Mouse (Mus musculus): ENCODE measurements around the gene Gm5678. TPM values are rescaled to one million over a fixed set of nuclear protein-coding genes. Genes with fewer than 3 reads are reported as not detected.

Gm5678 gene
- polyA plus RNA-seq, 1 experiment from 2014 or later, result not detected

GRCm38 (mm10) chr16:93594448-93594847 lies 33.4 kb upstream of the Gm5678 start:
- 92% methylated on average over 10 of the region's 10 CpGs for WGBS
- H3K27ac ChIP-seq, result no peak overlapping the region
- no peaks in the 10 kb centered on the region for H3K4me1 ChIP-seq
- no peak overlapping the region for H3K4me3 ChIP-seq
- ATAC-seq (ENCODE audit: low FRiP score, low read depth), result no peak
- H3K9ac ChIP-seq, result no peak overlapping the region
- H3K27me3 ChIP-seq, result no peaks in the 10 kb centered on the region
- no peak overlapping the region for H3K4me2 ChIP-seq (replicated peaks)
- no peaks in the 10 kb centered on the region for H3K9me3 ChIP-seq
- peaks cover 74% of the 10 kb centered on the region for H3K36me3 ChIP-seq

GRCm38 (mm10) chr16:93595766-93596165 lies 32.1 kb upstream of the Gm5678 start:
- Histone ChIP-seq H3K4me2 (replicated peaks) (no peak overlapping the region), H3K27me3 (no peaks in the 10 kb centered on the region), H3K4me1 (no peaks in the 10 kb centered on the region), H3K27ac (no peak overlapping the region), H3K4me3 (no peak overlapping the region), H3K36me3 (peaks cover 65% of the 10 kb centered on the region), H3K9me3 (no peaks in the 10 kb centered on the region), H3K9ac (no peak overlapping the region)
- WGBS, result 90% methylated on average over 5 of the region's 5 CpGs
- ATAC-seq (ENCODE audit: low FRiP score, low read depth), result no peak

GRCm38 (mm10) chr16:93596807-93597206 lies 31.1 kb upstream of the Gm5678 start:
- Histone ChIP-seq H3K36me3 (peaks cover 60% of the 10 kb centered on the region), H3K4me3 (no peak overlapping the region), H3K9me3 (no peaks in the 10 kb centered on the region), H3K27me3 (no peaks in the 10 kb centered on the region), H3K27ac (no peak overlapping the region), H3K4me2 (replicated peaks) (no peak overlapping the region), H3K4me1 (no peaks in the 10 kb centered on the region), H3K9ac (no peak overlapping the region)
- no peak for ATAC-seq (ENCODE audit: low FRiP score, low read depth)
- WGBS, result 90% methylated on average over 7 of the region's 7 CpGs

- no peak overlapping the region for H3K9ac ChIP-seq
- no peaks in the 10 kb centered on the region for H3K27me3 ChIP-seq
- H3K4me1 ChIP-seq, result no peaks in the 10 kb centered on the region
- H3K9me3 ChIP-seq, result no peaks in the 10 kb centered on the region
- H3K36me3 ChIP-seq, result peaks cover 60% of the 10 kb centered on the region
- 95% methylated on average over 9 of the region's 9 CpGs for WGBS
- no peak overlapping the region for H3K4me3 ChIP-seq
- H3K4me2 ChIP-seq (replicated peaks), result no peak overlapping the region
- no peak overlapping the region for H3K27ac ChIP-seq
- ATAC-seq (ENCODE audit: low FRiP score, low read depth), result no peak
These were observed 30.3 kb upstream of the Gm5678 start for GRCm38 (mm10) chr16:93597551-93597950.

- Histone ChIP-seq H3K4me1 (peaks cover 2% of the 10 kb centered on the region), H3K36me3 (peaks cover 46% of the 10 kb centered on the region), H3K4me3 (no peak overlapping the region), H3K4me2 (replicated peaks) (no peak overlapping the region), H3K9me3 (no peaks in the 10 kb centered on the region), H3K27ac (no peak overlapping the region), H3K9ac (no peak overlapping the region), H3K27me3 (no peaks in the 10 kb centered on the region)
- no peak for ATAC-seq (ENCODE audit: low FRiP score, low read depth)
- 95% methylated on average over 6 of the region's 6 CpGs for WGBS
These were observed 28.4 kb upstream of the Gm5678 start for GRCm38 (mm10) chr16:93599461-93599860.

- Histone ChIP-seq H3K4me3 (peak within 1 kb of the TSS; percentile 58), H3K9me3 (no peaks in the 10 kb centered on the region), H3K4me2 (replicated peaks) (peak within 1 kb of the TSS; percentile 83), H3K36me3 (peaks cover 11% of the 10 kb centered on the region), H3K9ac (peak within 1 kb of the TSS; percentile 82), H3K4me1 (peaks cover 16% of the 10 kb centered on the region), H3K27me3 (no peaks in the 10 kb centered on the region), H3K27ac (peak within 1 kb of the TSS; percentile 90)
- under 1% methylated on average over 55 of the region's 55 CpGs for WGBS
- peak; percentile 93 for ATAC-seq (ENCODE audit: low FRiP score, low read depth)
These were observed 24.3 kb upstream of the Gm5678 start, which contains the start of gene Setd4 for GRCm38 (mm10) chr16:93603439-93604212. Gene Setd4, minus strand, starts transcription at chr16:93604063.

- 3% methylated on average over 16 of the region's 16 CpGs for WGBS
- ATAC-seq (ENCODE audit: low FRiP score, low read depth), result no peak
- Histone ChIP-seq H3K9me3 (no peaks in the 10 kb centered on the region), H3K27me3 (no peaks in the 10 kb centered on the region), H3K27ac (peak overlapping the region; percentile 90), H3K4me3 (peak overlapping the region; percentile 58), H3K36me3 (peaks cover 8% of the 10 kb centered on the region), H3K4me1 (peaks cover 24% of the 10 kb centered on the region), H3K9ac (peak overlapping the region; percentile 82), H3K4me2 (replicated peaks) (peak overlapping the region; percentile 83)
These were observed 23.4 kb upstream of the Gm5678 start for GRCm38 (mm10) chr16:93604481-93604969.

GRCm38 (mm10) chr16:93605553-93605952 lies 22.3 kb upstream of the Gm5678 start, which contains the start of gene Cbr1:
Gene Cbr1, plus strand, starts transcription at chr16:93605853.
- Histone ChIP-seq H3K27me3 (no peaks in the 10 kb centered on the region), H3K4me3 (peak within 1 kb of the TSS; percentile 58), H3K36me3 (peaks cover 14% of the 10 kb centered on the region), H3K27ac (no peak within 1 kb of the TSS), H3K4me2 (replicated peaks) (peak within 1 kb of the TSS; percentile 83), H3K9me3 (no peaks in the 10 kb centered on the region), H3K9ac (no peak within 1 kb of the TSS), H3K4me1 (peaks cover 24% of the 10 kb centered on the region)
- no peak for ATAC-seq (ENCODE audit: low FRiP score, low read depth)
- WGBS, result 69% methylated on average over 4 of the region's 4 CpGs

GRCm38 (mm10) chr16:93606146-93606545 lies 21.8 kb upstream of the Gm5678 start:
- Histone ChIP-seq H3K36me3 (peaks cover 20% of the 10 kb centered on the region), H3K27ac (no peak overlapping the region), H3K4me2 (replicated peaks) (no peak overlapping the region), H3K4me1 (peaks cover 24% of the 10 kb centered on the region), H3K9me3 (no peaks in the 10 kb centered on the region), H3K4me3 (no peak overlapping the region), H3K9ac (no peak overlapping the region), H3K27me3 (no peaks in the 10 kb centered on the region)
- WGBS, result 88% methylated on average over 7 of the region's 7 CpGs
- ATAC-seq (ENCODE audit: low FRiP score, low read depth), result no peak

GRCm38 (mm10) chr16:93607669-93608101 lies 20.2 kb upstream of the Gm5678 start:
- H3K27ac ChIP-seq, result peak overlapping the region; percentile 65; the same call in 1 of the 2 replicates
- H3K9ac ChIP-seq, result peak overlapping the region; percentile 87
- peak overlapping the region; percentile 87 for H3K4me2 ChIP-seq (replicated peaks)
- WGBS, result under 1% methylated on average over 32 of the region's 32 CpGs
- peaks cover 34% of the 10 kb centered on the region for H3K36me3 ChIP-seq
- H3K27me3 ChIP-seq, result no peaks in the 10 kb centered on the region
- peak overlapping the region; percentile 77 for H3K4me3 ChIP-seq
- peak; percentile 35; the same call in 1 of the 2 replicates for ATAC-seq (ENCODE audit: low FRiP score, low read depth)
- H3K4me1 ChIP-seq, result peaks cover 24% of the 10 kb centered on the region
- H3K9me3 ChIP-seq, result no peaks in the 10 kb centered on the region

- H3K9ac ChIP-seq, result peak overlapping the region; percentile 87
- H3K27me3 ChIP-seq, result no peaks in the 10 kb centered on the region
- peak overlapping the region; percentile 87 for H3K4me2 ChIP-seq (replicated peaks)
- H3K4me3 ChIP-seq, result peak overlapping the region; percentile 77
- no peak for ATAC-seq (ENCODE audit: low FRiP score, low read depth)
- H3K9me3 ChIP-seq, result no peaks in the 10 kb centered on the region
- H3K4me1 ChIP-seq, result peaks cover 24% of the 10 kb centered on the region
- peaks cover 34% of the 10 kb centered on the region for H3K36me3 ChIP-seq
- 67% methylated on average over 8 of the region's 8 CpGs for WGBS
- H3K27ac ChIP-seq, result no peak overlapping the region
These were observed 19.2 kb upstream of the Gm5678 start for GRCm38 (mm10) chr16:93608731-93609130.

GRCm38 (mm10) chr16:93609796-93610195 lies 18.1 kb upstream of the Gm5678 start:
- no peak for ATAC-seq (ENCODE audit: low FRiP score, low read depth)
- Histone ChIP-seq H3K9me3 (no peaks in the 10 kb centered on the region), H3K4me1 (peaks cover 18% of the 10 kb centered on the region), H3K4me3 (no peak overlapping the region), H3K27ac (no peak overlapping the region), H3K27me3 (no peaks in the 10 kb centered on the region), H3K4me2 (replicated peaks) (no peak overlapping the region), H3K9ac (no peak overlapping the region), H3K36me3 (peaks cover 34% of the 10 kb centered on the region)
- 95% methylated on average over 4 of the region's 4 CpGs for WGBS

All from limb, embryonic 13.5 days (tissue).